Mouse (Mus musculus) lung, embryonic 16.5 days (tissue): ENCODE measurements around the gene Gm49394. TPM values are rescaled to one million over a fixed set of nuclear protein-coding genes. Genes with fewer than 3 reads are reported as not detected.

Experiments
- ATAC-seq: fragments of 200-750 bp; cut with Nextera tagmentation; 2 replicates; pipeline ENCODE4 v1.8.0; 2017; ENCODE audit warnings: low read depth, mild to moderate bottlenecking, moderate library complexity
- H3K27ac ChIP-seq: fragments of 300-500 bp; sonication (generic); 2 replicates; pipeline ENCODE4 v1.5.1; 2014; ENCODE audit warnings: mild to moderate bottlenecking, control low read depth, low read length
- H3K27me3 ChIP-seq: fragments of 300-500 bp; sonication (generic); 2 replicates; pipeline ENCODE4 v1.6.1; 2014; ENCODE audit warnings: low read depth, low read length, mixed read lengths; ENCODE audit not compliant: control insufficient read depth, insufficient read depth
- H3K36me3 ChIP-seq: fragments of 300-500 bp; sonication (generic); 2 replicates; pipeline ENCODE4 v1.6.1; 2014; ENCODE audit warnings: low read length; ENCODE audit not compliant: control insufficient read depth, insufficient read depth
- H3K4me1 ChIP-seq: fragments of 300-500 bp; sonication (generic); replicated peaks from 2 replicates; pipeline ENCODE4 v1.6.1; 2014; ENCODE audit warnings: low read length, mixed read lengths; ENCODE audit not compliant: control insufficient read depth, insufficient read depth
- H3K4me2 ChIP-seq: fragments of 300-500 bp; sonication (generic); 2 replicates; pipeline ENCODE4 v1.6.1; 2014; ENCODE audit warnings: low read depth, low read length, control low read depth
- H3K4me3 ChIP-seq: fragments of 300-500 bp; sonication (generic); 2 replicates; pipeline ENCODE4 v1.5.1; 2014; ENCODE audit warnings: mild to moderate bottlenecking, low read length, control low read depth
- H3K9ac ChIP-seq: fragments of 300-500 bp; sonication (generic); 2 replicates; pipeline ENCODE4 v1.6.1; 2014; ENCODE audit warnings: low read length, control low read depth
- H3K9me3 ChIP-seq: fragments of 300-500 bp; sonication (generic); 2 replicates; pipeline ENCODE4 v1.6.1; 2016; ENCODE audit warnings: low read length; ENCODE audit not compliant: control insufficient read depth
- WGBS: fragments of 180-500 bp; shearing (Covaris S2); extraction: QIAGEN DNeasy Blood & Tissue Kit; methylation state at CpG from one replicate; pipeline ENCODE4 v1.1.7; 2014; 5-methylcytosine and 5-hydroxymethylcytosine counted together
- polyA plus RNA-seq: library from polyadenylated mRNA; unstranded; fragments of >200 nt; fragmentation: Nextera tagmentation; extraction: Ambion mirVana; gene quantifications from 2 replicates; pipeline ENCODE4 v1.2.1, GENCODE M21; 2015

Gene Gm49394
- polyA plus RNA-seq, 1 experiment from 2014 or later, result not detected

GRCm38 (mm10) chr7:142655633-142656032, 14.1 kb downstream of the Gm49394 start:
- H3K4me1 ChIP-seq, result peaks cover 28% of the 10 kb centered on the region
- H3K27ac ChIP-seq, result no peak overlapping the region
- H3K27me3 ChIP-seq, result peaks cover 52% of the 10 kb centered on the region
- H3K36me3 ChIP-seq, result no peaks in the 10 kb centered on the region; the same call in 1 of the 2 replicates
- ATAC-seq, result no peak
- H3K9me3 ChIP-seq, result no peaks in the 10 kb centered on the region
- peak overlapping the region; percentile 76 for H3K4me2 ChIP-seq
- 32% methylated on average over 11 of the region's 11 CpGs for WGBS
- no peak overlapping the region; the same call in 1 of the 2 replicates for H3K9ac ChIP-seq
- H3K4me3 ChIP-seq, result peak overlapping the region; percentile 56

- Histone ChIP-seq H3K4me3 (no peak overlapping the region), H3K27ac (no peak overlapping the region), H3K9me3 (no peaks in the 10 kb centered on the region), H3K9ac (no peak overlapping the region), H3K4me1 (peaks cover 16% of the 10 kb centered on the region), H3K4me2 (no peak overlapping the region), H3K27me3 (peaks cover 34% of the 10 kb centered on the region), H3K36me3 (no peaks in the 10 kb centered on the region; the same call in 1 of the 2 replicates)
- ATAC-seq, result no peak
- WGBS, result 38% methylated on average over 18 of the region's 18 CpGs
These were observed 16.0 kb downstream of the Gm49394 start for GRCm38 (mm10) chr7:142653726-142654125.

- Histone ChIP-seq H3K4me1 (no peaks in the 10 kb centered on the region), H3K36me3 (no peaks in the 10 kb centered on the region), H3K9ac (no peak overlapping the region), H3K9me3 (no peaks in the 10 kb centered on the region), H3K4me2 (no peak overlapping the region), H3K4me3 (no peak overlapping the region), H3K27ac (no peak overlapping the region), H3K27me3 (no peaks in the 10 kb centered on the region)
- no peak for ATAC-seq
- WGBS, result 38% methylated on average over 6 of the region's 6 CpGs
These were observed 23.1 kb downstream of the Gm49394 start for GRCm38 (mm10) chr7:142646676-142647075.

GRCm38 (mm10) chr7:142645045-142645444, 24.7 kb downstream of the Gm49394 start:
- WGBS, result 8% methylated on average over 5 of the region's 5 CpGs
- no peaks in the 10 kb centered on the region for H3K9me3 ChIP-seq
- no peak overlapping the region for H3K4me2 ChIP-seq
- no peaks in the 10 kb centered on the region for H3K4me1 ChIP-seq
- ATAC-seq, result 0 out of 2 replicates have a peak, but pooled peaks have one; percentile 45
- no peaks in the 10 kb centered on the region for H3K36me3 ChIP-seq
- no peak overlapping the region for H3K27ac ChIP-seq
- no peak overlapping the region for H3K4me3 ChIP-seq
- no peaks in the 10 kb centered on the region for H3K27me3 ChIP-seq
- H3K9ac ChIP-seq, result no peak overlapping the region

- Histone ChIP-seq H3K4me3 (no peak overlapping the region), H3K9me3 (no peaks in the 10 kb centered on the region), H3K27ac (no peak overlapping the region), H3K9ac (no peak overlapping the region), H3K27me3 (no peaks in the 10 kb centered on the region), H3K4me2 (no peak overlapping the region), H3K36me3 (no peaks in the 10 kb centered on the region), H3K4me1 (no peaks in the 10 kb centered on the region; the same call in 1 of the 2 replicates)
- no peak for ATAC-seq
These were observed 33.6 kb downstream of the Gm49394 start for GRCm38 (mm10) chr7:142636178-142636577.

- no peaks in the 10 kb centered on the region for H3K27me3 ChIP-seq
- no peak overlapping the region for H3K27ac ChIP-seq
- H3K9me3 ChIP-seq, result no peaks in the 10 kb centered on the region
- H3K4me2 ChIP-seq, result no peak overlapping the region
- no peaks in the 10 kb centered on the region for H3K4me1 ChIP-seq
- no peak for ATAC-seq
- 67% methylated on average over 10 of the region's 10 CpGs for WGBS
- H3K36me3 ChIP-seq, result no peaks in the 10 kb centered on the region
- no peak overlapping the region for H3K9ac ChIP-seq
- no peak overlapping the region for H3K4me3 ChIP-seq
These were observed 39.1 kb downstream of the Gm49394 start for GRCm38 (mm10) chr7:142630691-142631090.

- Histone ChIP-seq H3K9ac (no peak overlapping the region), H3K27me3 (no peaks in the 10 kb centered on the region), H3K4me2 (no peak overlapping the region), H3K9me3 (no peaks in the 10 kb centered on the region), H3K4me1 (no peaks in the 10 kb centered on the region), H3K4me3 (no peak overlapping the region), H3K27ac (no peak overlapping the region), H3K36me3 (no peaks in the 10 kb centered on the region)
- WGBS, result 76% methylated on average over 6 of the region's 6 CpGs
- ATAC-seq, result no peak
These were observed 39.9 kb downstream of the Gm49394 start for GRCm38 (mm10) chr7:142629806-142630205.

GRCm38 (mm10) chr7:142622180-142622579, 47.6 kb downstream of the Gm49394 start:
- Histone ChIP-seq H3K36me3 (no peaks in the 10 kb centered on the region), H3K4me1 (no peaks in the 10 kb centered on the region), H3K27me3 (no peaks in the 10 kb centered on the region), H3K27ac (no peak overlapping the region), H3K9ac (no peak overlapping the region), H3K4me2 (no peak overlapping the region), H3K9me3 (no peaks in the 10 kb centered on the region), H3K4me3 (no peak overlapping the region)
- WGBS, result 70% methylated on average over 4 of the region's 4 CpGs
- no peak for ATAC-seq

GRCm38 (mm10) chr7:142613077-142613476, 56.7 kb downstream of the Gm49394 start:
- no peak overlapping the region for H3K4me2 ChIP-seq
- H3K9me3 ChIP-seq, result no peaks in the 10 kb centered on the region
- no peaks in the 10 kb centered on the region for H3K27me3 ChIP-seq
- H3K9ac ChIP-seq, result 0 out of 2 replicates have a peak overlapping the region, but pooled peaks have one; percentile 11
- 52% methylated on average over 2 of the region's 2 CpGs for WGBS
- H3K36me3 ChIP-seq, result no peaks in the 10 kb centered on the region
- H3K4me3 ChIP-seq, result no peak overlapping the region
- ATAC-seq, result no peak
- no peak overlapping the region for H3K27ac ChIP-seq
- H3K4me1 ChIP-seq, result peaks cover 8% of the 10 kb centered on the region; the same call in 1 of the 2 replicates
